Mouse (Mus musculus): ENCODE measurements around the gene Lias. TPM values are rescaled to one million over a fixed set of nuclear protein-coding genes. Genes with fewer than 3 reads are reported as not detected.
A peak's percentile ranks its signal among the peaks of the same experiment; 100 is the strongest.

Gene Lias
- polyA plus RNA-seq, 1 experiment = 26.1 TPM

- Histone ChIP-seq H3K27me3 (replicated peaks; ENCODE audit: control insufficient read depth, insufficient read depth, low read length) (no peaks in the 10 kb centered on the region), H3K4me3 (ENCODE audit: insufficient read depth, low read depth, low read length) (no peak overlapping the region), H3K27ac (ENCODE audit: insufficient read depth, low read depth, low read length) (no peak overlapping the region), H3K4me1 (ENCODE audit: control insufficient read depth, insufficient read depth, low read length) (peaks cover 17% of the 10 kb centered on the region), H3K36me3 (ENCODE audit: control insufficient read depth, insufficient read depth, low read length) (no peaks in the 10 kb centered on the region; the same call in 1 of the 2 replicates)
- WGBS = 83% methylated on average over 5 of the region's 5 CpGs
- DNase-seq = no peak
- TF ChIP-seq POLR2A (IDR thresholded peaks at IDR 0.05; ENCODE audit: low read depth, low read length) (no peak), CTCF (conservative IDR thresholded peaks at IDR 0.05; ENCODE audit: insufficient read depth, insufficient read length, low read depth, low read length) (no peak)
These were observed 34.0 kb downstream of the Lias start for GRCm38 (mm10) chr5:65425251-65425650.

- TF ChIP-seq POLR2A (IDR thresholded peaks at IDR 0.05; ENCODE audit: low read depth, low read length) (no peak), CTCF (conservative IDR thresholded peaks at IDR 0.05; ENCODE audit: insufficient read depth, insufficient read length, low read depth, low read length) (no peak)
- no peaks in the 10 kb centered on the region; the same call in 1 of the 2 replicates for H3K36me3 ChIP-seq (ENCODE audit: control insufficient read depth, insufficient read depth, low read length)
- WGBS = 35% methylated on average over 4 of the region's 4 CpGs
- DNase-seq = peak; percentile 66
- H3K27ac ChIP-seq (ENCODE audit: insufficient read depth, low read depth, low read length) = peak overlapping the region; percentile 45; the same call in 1 of the 2 replicates
- no peaks in the 10 kb centered on the region for H3K27me3 ChIP-seq (replicated peaks; ENCODE audit: control insufficient read depth, insufficient read depth, low read length)
- H3K4me1 ChIP-seq (ENCODE audit: control insufficient read depth, insufficient read depth, low read length) = peaks cover 12% of the 10 kb centered on the region
- H3K4me3 ChIP-seq (ENCODE audit: insufficient read depth, low read depth, low read length) = no peak overlapping the region
These were observed 37.0 kb downstream of the Lias start for GRCm38 (mm10) chr5:65428321-65428720.

GRCm38 (mm10) chr5:65429441-65429840 is 38.1 kb downstream of the Lias start:
- Histone ChIP-seq H3K4me3 (ENCODE audit: insufficient read depth, low read depth, low read length) (no peak overlapping the region), H3K27ac (ENCODE audit: insufficient read depth, low read depth, low read length) (no peak overlapping the region), H3K36me3 (ENCODE audit: control insufficient read depth, insufficient read depth, low read length) (no peaks in the 10 kb centered on the region; the same call in 1 of the 2 replicates), H3K4me1 (ENCODE audit: control insufficient read depth, insufficient read depth, low read length) (peaks cover 7% of the 10 kb centered on the region), H3K27me3 (replicated peaks; ENCODE audit: control insufficient read depth, insufficient read depth, low read length) (no peaks in the 10 kb centered on the region)
- TF ChIP-seq CTCF (conservative IDR thresholded peaks at IDR 0.05; ENCODE audit: insufficient read depth, insufficient read length, low read depth, low read length) (no peak), POLR2A (IDR thresholded peaks at IDR 0.05; ENCODE audit: low read depth, low read length) (no peak)
- WGBS = 74% methylated on average over 5 of the region's 5 CpGs
- no peak for DNase-seq

GRCm38 (mm10) chr5:65434471-65435362 is 43.4 kb downstream of the Lias start:
- no peaks in the 10 kb centered on the region for H3K27me3 ChIP-seq (replicated peaks; ENCODE audit: control insufficient read depth, insufficient read depth, low read length)
- 9% methylated on average over 15 of the region's 15 CpGs for WGBS
- DNase-seq = no peak
- H3K27ac ChIP-seq (ENCODE audit: insufficient read depth, low read depth, low read length) = no peak overlapping the region
- H3K36me3 ChIP-seq (ENCODE audit: control insufficient read depth, insufficient read depth, low read length) = no peaks in the 10 kb centered on the region
- H3K4me3 ChIP-seq (ENCODE audit: insufficient read depth, low read depth, low read length) = peak overlapping the region; percentile 84
- TF ChIP-seq POLR2A (IDR thresholded peaks at IDR 0.05; ENCODE audit: low read depth, low read length) (no peak), CTCF (conservative IDR thresholded peaks at IDR 0.05; ENCODE audit: insufficient read depth, insufficient read length, low read depth, low read length) (no peak)
- H3K4me1 ChIP-seq (ENCODE audit: control insufficient read depth, insufficient read depth, low read length) = no peaks in the 10 kb centered on the region; the same call in 1 of the 2 replicates

GRCm38 (mm10) chr5:65435363-65435805 is 44.1 kb downstream of the Lias start:
- DNase-seq = no peak
- WGBS = under 1% methylated on average over 47 of the region's 47 CpGs
- peak; percentile 53 for TF ChIP-seq POLR2A (IDR thresholded peaks at IDR 0.05; ENCODE audit: low read depth, low read length)
- TF ChIP-seq CTCF (conservative IDR thresholded peaks at IDR 0.05; ENCODE audit: insufficient read depth, insufficient read length, low read depth, low read length) = no peak
- Histone ChIP-seq H3K4me1 (ENCODE audit: control insufficient read depth, insufficient read depth, low read length) (no peaks in the 10 kb centered on the region; the same call in 1 of the 2 replicates), H3K4me3 (ENCODE audit: insufficient read depth, low read depth, low read length) (peak overlapping the region; percentile 84), H3K27me3 (replicated peaks; ENCODE audit: control insufficient read depth, insufficient read depth, low read length) (no peaks in the 10 kb centered on the region), H3K36me3 (ENCODE audit: control insufficient read depth, insufficient read depth, low read length) (no peaks in the 10 kb centered on the region), H3K27ac (ENCODE audit: insufficient read depth, low read depth, low read length) (peak overlapping the region; percentile 52; the same call in 1 of the 2 replicates)

GRCm38 (mm10) chr5:65435806-65436561 is 44.7 kb downstream of the Lias start, which contains the start of gene Ugdh:
TSS of gene Ugdh (minus strand) at chr5:65435949.
- no peaks in the 10 kb centered on the region for H3K27me3 ChIP-seq (replicated peaks; ENCODE audit: control insufficient read depth, insufficient read depth, low read length)
- peak within 1 kb of the TSS; percentile 84 for H3K4me3 ChIP-seq (ENCODE audit: insufficient read depth, low read depth, low read length)
- peak within 1 kb of the TSS; percentile 52 for H3K27ac ChIP-seq (ENCODE audit: insufficient read depth, low read depth, low read length)
- H3K36me3 ChIP-seq (ENCODE audit: control insufficient read depth, insufficient read depth, low read length) = no peaks in the 10 kb centered on the region
- WGBS = under 1% methylated on average over 51 of the region's 51 CpGs
- TF ChIP-seq POLR2A (IDR thresholded peaks at IDR 0.05; ENCODE audit: low read depth, low read length) = peak; percentile 96
- no peak for TF ChIP-seq CTCF (conservative IDR thresholded peaks at IDR 0.05; ENCODE audit: insufficient read depth, insufficient read length, low read depth, low read length)
- DNase-seq = peak; percentile 99
- no peaks in the 10 kb centered on the region; the same call in 1 of the 2 replicates for H3K4me1 ChIP-seq (ENCODE audit: control insufficient read depth, insufficient read depth, low read length)
